Mouse (Mus musculus): ENCODE data around the gene Mettl7a3. TPM values are rescaled to one million over a fixed set of nuclear protein-coding genes. Genes with fewer than 3 reads are reported as not detected.
A peak's percentile ranks its signal among the peaks of the same experiment; 100 is the strongest.

Gene Mettl7a3
- polyA plus RNA-seq, 1 experiment from 2014 or later, result 0.25 TPM

DNA sequence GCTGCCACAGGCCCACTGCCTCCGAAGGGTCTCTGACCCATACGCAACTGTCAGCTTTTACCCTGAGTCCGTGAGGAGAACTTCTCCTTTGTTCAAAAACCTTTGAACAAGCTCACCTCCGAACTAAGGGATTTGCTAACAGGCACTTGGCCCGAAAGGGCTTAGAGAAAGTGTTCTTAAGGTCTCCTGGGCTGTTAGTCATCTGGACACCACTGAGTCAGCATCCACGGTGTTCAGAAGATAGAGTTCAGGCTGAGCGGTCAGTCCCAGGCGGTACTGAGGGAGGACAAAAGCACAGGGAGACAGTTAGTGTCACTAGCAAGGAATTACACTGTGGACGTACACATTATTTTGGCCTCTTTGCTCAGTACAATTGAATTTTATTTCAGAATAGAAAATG lies 54.2 kb downstream of the Mettl7a3 start:
- H3K9ac ChIP-seq (replicated peaks), result no peak overlapping the region; the same call in 1 of the 2 replicates
- ATAC-seq (ENCODE audit: insufficient number of reproducible peaks, insufficient read depth, low FRiP score, low TSS enrichment, low read depth), result no peak
- peaks cover 12% of the 10 kb centered on the region for H3K4me1 ChIP-seq (replicated peaks)
- no peak overlapping the region for H3K4me3 ChIP-seq (replicated peaks)
- H3K36me3 ChIP-seq, result peaks cover 7% of the 10 kb centered on the region; the same call in 1 of the 2 replicates
- 0 out of 2 replicates have a peak overlapping the region, but pooled peaks have one; percentile 18 for H3K27ac ChIP-seq
- H3K4me2 ChIP-seq, result no peak overlapping the region
- 67% methylated on average over 9 of the region's 9 CpGs for WGBS
- no peaks in the 10 kb centered on the region for H3K9me3 ChIP-seq
- H3K27me3 ChIP-seq, result no peaks in the 10 kb centered on the region

Other genes with a start within 250 kb of the Mettl7a3 start
- gene Atf1, start 107.1 kb upstream of the Mettl7a3 start, polyA plus RNA-seq (2016; fragmentation: Nextera tagmentation; extraction: Ambion mirVana), result 50.3 and 53.0 TPM in 2 replicates
- not detected in 2 replicates for gene Tmprss12, start 54.1 kb upstream of the Mettl7a3 start, polyA plus RNA-seq (2016; fragmentation: Nextera tagmentation; extraction: Ambion mirVana)
- 3.3 and 4.3 TPM in 2 replicates for gene Mettl7a1, start 30.8 kb upstream of the Mettl7a3 start, polyA plus RNA-seq (2016; fragmentation: Nextera tagmentation; extraction: Ambion mirVana)
- gene Methig1, start 18.2 kb downstream of the Mettl7a3 start, polyA plus RNA-seq (2016; fragmentation: Nextera tagmentation; extraction: Ambion mirVana), result 0.21 TPM in 1 of 2 replicates, not detected in the other
- not detected in 2 replicates for gene Mettl7a2, start 18.3 kb downstream of the Mettl7a3 start, polyA plus RNA-seq (2016; fragmentation: Nextera tagmentation; extraction: Ambion mirVana)
- not detected in 2 replicates for gene Higd1c, start 29.6 kb downstream of the Mettl7a3 start, polyA plus RNA-seq (2016; fragmentation: Nextera tagmentation; extraction: Ambion mirVana)
- 0.12 and 0.13 TPM in 2 replicates for gene Gm5475, start 87.2 kb downstream of the Mettl7a3 start, polyA plus RNA-seq (2016; fragmentation: Nextera tagmentation; extraction: Ambion mirVana)
- 22.8 and 25.6 TPM in 2 replicates for gene Slc11a2, start 90.1 kb downstream of the Mettl7a3 start, polyA plus RNA-seq (2016; fragmentation: Nextera tagmentation; extraction: Ambion mirVana)
- 28.1 and 29.3 TPM in 2 replicates for gene Letmd1, start 134.1 kb downstream of the Mettl7a3 start, polyA plus RNA-seq (2016; fragmentation: Nextera tagmentation; extraction: Ambion mirVana)
- gene Csrnp2, start 160.6 kb downstream of the Mettl7a3 start, polyA plus RNA-seq (2016; fragmentation: Nextera tagmentation; extraction: Ambion mirVana), result 34.1 and 34.4 TPM in 2 replicates
- gene Tfcp2, start 217.1 kb downstream of the Mettl7a3 start, polyA plus RNA-seq (2016; fragmentation: Nextera tagmentation; extraction: Ambion mirVana), result 42.5 and 44.4 TPM in 2 replicates

Measured in limb, embryonic 12.5 days (tissue).